Mouse (Mus musculus) midbrain, embryonic 15.5 days (tissue): ENCODE data around the gene Ybx1. TPM values are rescaled to one million over a fixed set of nuclear protein-coding genes. Genes with fewer than 3 reads are reported as not detected.
"Not testable (repeated sequence)": the region's sequence is repeated elsewhere in the genome, so short reads cannot be mapped to it uniquely, and the experiment has no call there.

Source experiments
- ATAC-seq: fragments of 200-750 bp; cut with Nextera tagmentation; replicated peaks from 2 replicates; pipeline ENCODE4 v1.8.0; 2017; ENCODE audit warnings: moderate TSS enrichment
- H3K27ac ChIP-seq: fragments of 300-500 bp; sonication (generic); 2 replicates; pipeline ENCODE4 v1.5.1; 2015; ENCODE audit warnings: mild to moderate bottlenecking, inconsistent platforms
- H3K27me3 ChIP-seq: fragments of 300-500 bp; sonication (generic); replicated peaks from 2 replicates; pipeline ENCODE4 v1.6.1; 2015; ENCODE audit warnings: inconsistent platforms
- H3K36me3 ChIP-seq: fragments of 300-500 bp; sonication (generic); replicated peaks from 2 replicates; pipeline ENCODE4 v1.6.1; 2015; ENCODE audit warnings: inconsistent platforms
- H3K4me1 ChIP-seq: fragments of 300-500 bp; sonication (generic); 2 replicates; pipeline ENCODE4 v1.6.1; 2015; ENCODE audit warnings: inconsistent platforms
- H3K4me2 ChIP-seq: fragments of 300-500 bp; sonication (generic); 2 replicates; pipeline ENCODE4 v1.6.1; 2015; ENCODE audit warnings: inconsistent platforms, mild to moderate bottlenecking, moderate library complexity
- H3K4me3 ChIP-seq: fragments of 300-500 bp; sonication (generic); 2 replicates; pipeline ENCODE4 v1.5.1; 2015; ENCODE audit warnings: mild to moderate bottlenecking, inconsistent platforms
- H3K9ac ChIP-seq: fragments of 300-500 bp; sonication (generic); 2 replicates; pipeline ENCODE4 v1.6.1; 2015; ENCODE audit warnings: mild to moderate bottlenecking, inconsistent platforms
- H3K9me3 ChIP-seq: fragments of 300-500 bp; sonication (generic); 2 replicates; pipeline ENCODE4 v1.6.1; 2016; ENCODE audit warnings: inconsistent platforms
- WGBS: fragments of 180-500 bp; shearing (Covaris S2); methylation state at CpG from one replicate; pipeline ENCODE4 v1.1.7; 2015; ENCODE audit warnings: mixed read lengths; 5-methylcytosine and 5-hydroxymethylcytosine counted together
- polyA plus RNA-seq: library from polyadenylated mRNA; unstranded; fragments of >200 nt; fragmentation: Nextera tagmentation; extraction: Ambion mirVana; gene quantifications from 2 replicates; pipeline ENCODE4 v1.2.1, GENCODE M21; 2015

Ybx1 gene
- polyA plus RNA-seq, 1 experiment from 2014 or later = 822 TPM

DNA sequence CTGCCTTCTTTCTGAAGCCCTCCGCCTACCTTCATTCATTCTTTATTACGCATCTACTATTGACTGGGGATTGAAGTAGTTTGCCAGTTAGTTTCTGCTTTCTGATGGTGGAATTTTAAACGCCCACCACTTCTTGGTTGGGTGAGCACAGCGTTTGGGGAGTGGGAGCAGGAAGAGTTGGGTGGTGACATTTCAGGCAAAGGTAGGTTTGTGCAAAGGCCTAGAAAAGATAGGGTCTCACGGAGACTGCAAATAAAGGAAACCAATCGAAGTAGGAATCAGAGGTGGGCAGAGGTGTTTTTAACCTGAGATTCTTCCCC, 690 bp upstream of the Ybx1 start:
- 4% methylated on average over 6 of the region's 6 CpGs for WGBS
- Histone ChIP-seq H3K4me3 (peak overlapping the region; percentile 89), H3K27me3 (no peaks in the 10 kb centered on the region), H3K9ac (peak overlapping the region; percentile 67), H3K4me1 (peaks cover 31% of the 10 kb centered on the region), H3K4me2 (peak overlapping the region; percentile 48), H3K27ac (peak overlapping the region; percentile 93), H3K36me3 (no peaks in the 10 kb centered on the region), H3K9me3 (no peaks in the 10 kb centered on the region)
- no peak for ATAC-seq

DNA sequence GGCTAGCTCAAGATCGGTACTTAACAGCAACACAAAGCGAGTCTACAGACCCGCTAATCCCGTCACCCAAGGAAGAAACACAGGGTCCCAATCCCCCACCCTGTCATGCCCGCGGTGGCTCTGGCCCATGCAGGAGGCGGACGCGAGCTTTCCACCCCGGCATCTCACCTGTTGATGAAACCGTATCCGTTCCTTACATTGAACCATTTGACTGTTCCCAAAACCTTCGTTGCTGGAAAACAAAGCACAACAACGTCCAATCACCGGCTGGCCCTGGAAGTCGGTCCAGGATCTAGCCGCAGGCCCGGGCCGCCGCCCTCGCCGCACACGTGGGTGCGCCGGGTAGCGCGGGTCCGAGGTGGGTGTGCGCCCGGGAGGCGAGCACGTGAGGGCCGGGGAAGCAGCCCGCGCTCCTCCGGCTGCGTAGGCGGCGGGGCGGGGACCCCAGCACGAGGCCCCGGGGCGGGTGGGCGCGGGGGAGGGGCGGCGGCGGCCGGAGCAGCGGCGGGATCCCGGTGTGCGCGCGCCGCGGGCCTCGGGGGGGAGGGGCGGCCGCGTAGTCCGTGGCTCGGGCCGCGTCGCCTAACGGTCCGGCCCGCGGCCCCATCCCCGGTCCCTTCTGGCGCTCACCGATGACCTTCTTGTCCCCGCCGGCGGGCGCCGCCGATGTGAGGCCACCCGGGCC, 688 bp downstream of the Ybx1 start:
- Histone ChIP-seq H3K4me2 (peak overlapping the region; percentile 65), H3K36me3 (no peaks in the 10 kb centered on the region), H3K27ac (peak overlapping the region; percentile 88), H3K4me1 (peaks cover 34% of the 10 kb centered on the region), H3K9ac (peak overlapping the region; percentile 79), H3K27me3 (no peaks in the 10 kb centered on the region), H3K9me3 (no peaks in the 10 kb centered on the region), H3K4me3 (peak overlapping the region; percentile 89)
- WGBS = under 1% methylated on average over 40 of the region's 80 CpGs
- ATAC-seq = peak; percentile 37

DNA sequence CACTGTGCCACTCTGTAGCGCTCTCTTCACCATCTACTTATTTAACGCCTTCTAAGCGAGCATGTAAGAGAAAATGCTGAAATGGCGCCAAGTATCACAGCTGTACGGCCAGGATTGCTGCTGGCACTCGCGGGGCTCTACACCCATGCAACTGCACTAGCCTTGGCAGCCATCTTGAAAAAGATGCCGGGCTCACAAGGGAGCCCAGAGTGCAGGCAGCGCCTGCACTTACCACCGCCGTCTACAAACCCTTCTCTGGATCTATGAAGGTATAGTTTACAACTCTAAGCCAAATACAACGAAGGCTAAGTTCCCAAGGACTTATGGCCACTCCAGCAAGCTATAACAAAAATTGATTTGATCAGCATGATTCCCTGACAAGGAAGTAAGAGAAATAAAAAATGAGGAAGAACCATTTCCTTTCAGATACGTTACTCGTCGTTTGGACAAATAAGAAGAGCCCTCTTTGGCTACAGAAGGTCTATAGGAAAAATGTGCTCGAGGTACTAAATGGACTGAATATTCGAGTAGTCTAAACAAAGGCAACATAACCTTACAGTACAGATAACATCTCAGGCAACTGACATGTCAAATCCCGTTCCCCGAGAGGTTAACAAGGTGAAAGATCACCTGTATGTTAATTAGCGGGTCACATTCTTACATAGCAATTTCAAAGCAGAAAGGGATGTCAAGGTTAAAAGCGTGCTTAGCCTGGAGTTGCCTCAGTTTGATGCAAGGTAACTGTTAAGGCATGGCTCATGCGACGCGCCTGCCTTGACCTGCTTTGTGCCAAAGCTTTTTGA, 1.4 kb downstream of the Ybx1 start:
- H3K9ac ChIP-seq = peak overlapping the region; percentile 79

DNA sequence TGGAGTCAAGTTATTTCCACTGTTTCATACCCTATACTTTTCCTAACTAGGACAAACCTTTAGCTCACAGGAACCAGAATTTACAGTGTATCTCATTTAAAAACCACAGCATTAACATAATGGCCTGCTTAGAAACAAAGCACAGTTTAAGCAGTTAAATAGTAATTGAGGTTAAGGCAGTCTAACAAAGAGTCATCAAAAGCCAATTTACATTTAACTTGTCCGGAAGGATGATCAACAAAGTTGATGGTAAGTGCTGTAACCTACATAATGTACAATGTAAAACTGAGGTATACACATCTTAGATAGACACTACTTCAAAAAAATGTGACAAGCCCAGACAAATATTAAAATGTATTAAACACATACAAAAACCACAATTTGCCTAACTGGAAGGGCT, 2.5 kb downstream of the Ybx1 start:
- no peaks in the 10 kb centered on the region for H3K27me3 ChIP-seq
- H3K9me3 ChIP-seq = no peaks in the 10 kb centered on the region
- peak overlapping the region; percentile 89 for H3K4me3 ChIP-seq
- peak overlapping the region; percentile 65 for H3K4me2 ChIP-seq
- peak overlapping the region; percentile 79; the same call in 1 of the 2 replicates for H3K9ac ChIP-seq
- WGBS = 67% methylated on average over 1 of the region's 1 CpGs
- H3K27ac ChIP-seq = peak overlapping the region; percentile 88; the same call in 1 of the 2 replicates
- no peaks in the 10 kb centered on the region for H3K36me3 ChIP-seq
- H3K4me1 ChIP-seq = peaks cover 42% of the 10 kb centered on the region
- ATAC-seq = no peak

More for the DNA sequence above, 1.4 kb downstream of the Ybx1 start:
- ATAC-seq = no peak
- Histone ChIP-seq H3K27me3 (no peaks in the 10 kb centered on the region), H3K4me2 (peak overlapping the region; percentile 65), H3K27ac (peak overlapping the region; percentile 88), H3K36me3 (no peaks in the 10 kb centered on the region), H3K4me1 (peaks cover 34% of the 10 kb centered on the region), H3K9me3 (no peaks in the 10 kb centered on the region), H3K4me3 (peak overlapping the region; percentile 89)
- under 1% methylated on average over 24 of the region's 24 CpGs for WGBS

DNA sequence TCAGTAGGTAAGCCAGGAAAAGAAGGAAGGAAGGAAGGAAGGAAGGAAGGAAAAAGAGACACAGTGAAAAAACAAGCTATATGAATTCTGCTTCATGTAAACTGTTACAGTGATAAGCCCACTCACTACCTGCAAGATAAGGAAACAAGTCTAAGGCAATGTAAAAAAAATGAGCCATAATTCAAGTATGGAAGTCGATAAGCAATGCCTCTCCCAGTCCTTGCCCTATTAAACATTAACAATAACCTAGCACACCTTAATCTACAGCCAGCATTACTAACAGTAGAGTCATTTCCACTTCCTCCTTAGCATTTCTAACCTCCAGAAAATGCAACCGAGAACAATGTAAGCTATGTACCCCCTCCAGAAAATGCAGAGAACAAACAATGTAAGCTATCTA, 9.1 kb downstream of the Ybx1 start:
- no peak for ATAC-seq
- H3K27me3 ChIP-seq = no peaks in the 10 kb centered on the region
- peaks cover 18% of the 10 kb centered on the region for H3K4me1 ChIP-seq
- H3K9me3 ChIP-seq = no peaks in the 10 kb centered on the region
- H3K27ac ChIP-seq = no peak overlapping the region
- peaks cover 23% of the 10 kb centered on the region; the same call in 1 of the 2 replicates for H3K36me3 ChIP-seq
- no peak overlapping the region for H3K4me2 ChIP-seq
- H3K4me3 ChIP-seq = no peak overlapping the region
- WGBS = 92% methylated on average over 2 of the region's 2 CpGs
- no peak overlapping the region for H3K9ac ChIP-seq

DNA sequence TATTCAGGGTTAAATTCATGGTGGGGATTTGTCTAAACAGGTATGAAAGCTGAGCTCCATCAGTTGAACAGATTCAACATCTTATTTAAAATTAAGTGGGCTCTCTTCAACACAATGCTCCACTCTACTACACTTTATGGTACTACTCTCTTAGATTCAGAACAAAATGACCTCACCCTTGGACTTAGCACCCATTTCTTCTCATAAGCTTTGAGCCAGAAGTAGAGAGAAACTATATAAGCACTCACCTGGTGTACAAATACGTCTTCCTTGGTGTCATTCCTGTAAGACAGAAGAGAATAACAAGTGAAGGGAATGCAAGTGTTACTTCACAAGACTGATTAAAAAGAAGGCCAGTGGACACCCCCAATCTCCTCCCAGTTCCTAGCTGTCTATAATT, 9.5 kb downstream of the Ybx1 start:
- Histone ChIP-seq H3K36me3 (peaks cover 26% of the 10 kb centered on the region; the same call in 1 of the 2 replicates), H3K9ac (no peak overlapping the region), H3K9me3 (no peaks in the 10 kb centered on the region), H3K4me2 (no peak overlapping the region), H3K27me3 (no peaks in the 10 kb centered on the region), H3K27ac (no peak overlapping the region), H3K4me3 (no peak overlapping the region), H3K4me1 (peaks cover 15% of the 10 kb centered on the region; the same call in 1 of the 2 replicates)
- ATAC-seq = no peak
- WGBS = 92% methylated on average over 1 of the region's 1 CpGs

DNA sequence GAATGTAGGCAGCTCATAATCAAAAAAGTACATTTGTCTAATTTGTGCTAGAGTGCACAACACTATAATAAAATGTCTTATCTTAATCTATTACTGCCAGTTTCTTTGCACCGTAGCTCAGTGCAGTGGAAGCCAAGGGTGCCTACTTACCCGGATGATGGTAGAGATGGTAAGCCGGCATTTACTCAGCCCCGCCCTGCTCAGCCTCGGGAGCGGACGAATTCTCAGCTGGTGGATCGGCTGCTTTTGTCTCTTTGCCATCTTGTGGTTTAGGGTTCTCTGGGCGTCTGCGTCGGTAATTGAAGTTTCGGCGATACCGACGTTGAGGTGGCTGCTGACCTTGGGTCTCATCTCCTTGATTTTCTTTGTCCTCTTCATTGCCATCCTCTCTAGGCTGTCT, 15.6 kb downstream of the Ybx1 start:
- H3K27ac ChIP-seq, H3K27me3 ChIP-seq, H3K9me3 ChIP-seq, H3K9ac ChIP-seq, H3K4me1 ChIP-seq, ATAC-seq, H3K4me2 ChIP-seq, H3K4me3 ChIP-seq: not testable (repeated sequence)
- WGBS = 92% methylated on average over 15 of the region's 15 CpGs
- H3K36me3 ChIP-seq = peaks cover 54% of the 10 kb centered on the region

DNA sequence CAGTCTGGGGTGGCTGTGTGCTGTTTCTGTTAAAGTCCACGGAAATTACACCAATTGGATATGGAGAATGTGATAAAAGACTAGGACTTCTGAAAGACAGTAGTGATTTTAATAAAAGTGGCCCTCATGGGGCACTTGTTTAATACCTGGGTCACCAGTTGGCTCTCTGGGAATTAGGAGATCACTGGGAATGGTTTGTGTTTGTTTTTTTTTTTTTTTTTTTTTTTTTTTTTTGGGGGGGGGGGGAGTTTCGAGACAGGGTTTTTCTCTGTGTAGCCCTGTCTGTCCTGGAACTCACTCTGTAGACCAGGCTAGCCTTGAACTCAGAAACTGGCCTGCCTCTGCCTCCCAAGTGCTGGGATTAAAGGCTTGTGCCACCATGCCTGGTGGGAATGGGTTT, 18.7 kb downstream of the Ybx1 start:
- 86% methylated on average over 2 of the region's 2 CpGs for WGBS
- no peaks in the 10 kb centered on the region for H3K27me3 ChIP-seq
- no peak overlapping the region for H3K4me2 ChIP-seq
- peaks cover 53% of the 10 kb centered on the region for H3K36me3 ChIP-seq
- H3K9me3 ChIP-seq = no peaks in the 10 kb centered on the region
- no peaks in the 10 kb centered on the region for H3K4me1 ChIP-seq
- no peak for ATAC-seq
- H3K9ac ChIP-seq = no peak overlapping the region
- no peak overlapping the region for H3K4me3 ChIP-seq
- no peak overlapping the region for H3K27ac ChIP-seq

DNA sequence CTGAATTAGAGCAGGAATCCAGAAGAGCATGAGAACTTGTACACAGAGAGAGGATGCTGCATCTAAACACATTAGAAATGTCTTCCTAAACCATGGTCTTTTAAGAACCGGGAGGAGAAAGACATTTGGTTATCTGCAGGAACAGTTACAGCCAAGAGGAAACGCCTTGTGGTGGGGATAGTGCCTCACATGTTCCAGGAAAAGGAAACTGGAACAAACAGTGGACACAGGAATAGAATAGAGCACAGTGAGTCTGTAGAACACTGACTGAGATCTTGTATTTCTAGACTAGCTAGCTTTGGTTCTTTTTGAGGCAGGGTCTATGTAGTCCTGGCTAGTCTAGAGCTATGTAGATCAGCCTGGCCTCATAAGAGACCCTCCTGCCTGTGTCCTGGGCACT, 19.2 kb downstream of the Ybx1 start:
- no peak for ATAC-seq
- Histone ChIP-seq H3K27ac (no peak overlapping the region), H3K9me3 (no peaks in the 10 kb centered on the region), H3K36me3 (peaks cover 53% of the 10 kb centered on the region), H3K9ac (no peak overlapping the region), H3K4me1 (no peaks in the 10 kb centered on the region), H3K4me2 (no peak overlapping the region), H3K27me3 (no peaks in the 10 kb centered on the region), H3K4me3 (no peak overlapping the region)
- WGBS = 95% methylated on average over 2 of the region's 2 CpGs

DNA sequence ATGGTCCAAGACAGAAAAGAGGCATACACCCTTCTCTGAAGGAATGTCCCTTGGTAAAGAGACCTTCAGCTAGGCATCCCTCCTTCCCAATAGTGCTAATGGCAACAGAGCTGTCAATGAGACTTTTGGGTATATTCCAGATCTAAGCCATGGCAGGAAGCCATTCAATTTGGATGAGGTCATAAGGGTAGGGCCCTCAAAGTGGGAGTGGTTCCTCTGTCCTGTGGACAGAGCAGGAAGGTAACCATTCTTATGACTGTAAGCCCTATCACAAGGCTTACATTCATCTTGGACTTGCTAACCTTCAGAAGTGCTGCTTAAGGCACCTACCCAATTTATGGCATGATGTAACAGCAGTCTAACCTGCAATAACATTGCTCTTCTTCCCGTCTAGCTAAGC, 19.8 kb downstream of the Ybx1 start:
- peaks cover 50% of the 10 kb centered on the region for H3K36me3 ChIP-seq

DNA sequence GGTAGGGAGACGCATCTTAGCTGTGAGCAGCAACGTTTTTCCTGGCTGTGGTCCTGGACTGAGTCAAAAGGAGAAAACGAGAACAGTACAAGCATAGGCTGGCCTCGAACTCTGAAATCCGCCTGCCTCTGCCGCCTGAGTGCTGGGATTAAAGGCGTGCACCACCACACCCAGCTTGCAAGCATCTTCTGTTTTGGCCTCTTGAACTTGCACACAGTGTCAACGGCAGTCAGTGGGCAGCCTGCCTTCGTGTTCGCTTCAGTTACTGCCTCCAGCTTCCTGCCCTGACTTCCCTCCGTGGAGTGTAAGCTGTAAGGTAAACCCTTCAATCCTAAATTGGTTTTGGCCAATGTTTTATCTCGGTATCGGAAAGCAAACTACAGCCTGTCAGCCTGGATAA, 27.8 kb downstream of the Ybx1 start:
- Histone ChIP-seq H3K4me3 (no peak overlapping the region), H3K4me1 (no peaks in the 10 kb centered on the region), H3K4me2 (no peak overlapping the region), H3K36me3 (peaks cover 10% of the 10 kb centered on the region), H3K9me3 (no peaks in the 10 kb centered on the region), H3K27me3 (no peaks in the 10 kb centered on the region), H3K9ac (no peak overlapping the region), H3K27ac (no peak overlapping the region)
- ATAC-seq = no peak
- WGBS = 78% methylated on average over 13 of the region's 13 CpGs

More for the DNA sequence above, 19.8 kb downstream of the Ybx1 start:
- no peak overlapping the region for H3K9ac ChIP-seq
- no peaks in the 10 kb centered on the region for H3K4me1 ChIP-seq
- 94% methylated on average over 1 of the region's 1 CpGs for WGBS
- H3K9me3 ChIP-seq = no peaks in the 10 kb centered on the region
- no peak overlapping the region for H3K4me2 ChIP-seq
- no peaks in the 10 kb centered on the region for H3K27me3 ChIP-seq
- ATAC-seq = no peak
- H3K27ac ChIP-seq = no peak overlapping the region
- no peak overlapping the region for H3K4me3 ChIP-seq

DNA sequence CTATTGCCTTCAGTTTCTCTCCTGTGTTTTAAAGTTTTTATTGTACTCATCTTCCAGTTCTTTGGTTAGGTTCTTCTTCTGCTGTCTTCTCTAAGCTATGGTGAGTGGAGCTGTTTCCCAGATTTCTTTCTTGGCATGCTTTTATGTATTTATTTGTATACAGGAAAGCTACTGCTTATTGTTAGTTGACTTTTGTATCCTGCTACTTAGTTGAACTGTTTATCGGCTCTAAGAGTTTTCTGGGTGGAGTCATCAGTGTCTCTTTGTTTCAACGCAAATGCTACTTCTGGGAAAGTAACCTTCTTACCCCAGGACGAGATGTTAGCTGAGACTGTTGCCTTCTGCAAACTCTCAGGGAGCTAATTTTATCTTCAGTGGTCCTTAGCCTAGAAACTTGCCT, 30.9 kb downstream of the Ybx1 start:
- 77% methylated on average over 3 of the region's 3 CpGs for WGBS

DNA sequence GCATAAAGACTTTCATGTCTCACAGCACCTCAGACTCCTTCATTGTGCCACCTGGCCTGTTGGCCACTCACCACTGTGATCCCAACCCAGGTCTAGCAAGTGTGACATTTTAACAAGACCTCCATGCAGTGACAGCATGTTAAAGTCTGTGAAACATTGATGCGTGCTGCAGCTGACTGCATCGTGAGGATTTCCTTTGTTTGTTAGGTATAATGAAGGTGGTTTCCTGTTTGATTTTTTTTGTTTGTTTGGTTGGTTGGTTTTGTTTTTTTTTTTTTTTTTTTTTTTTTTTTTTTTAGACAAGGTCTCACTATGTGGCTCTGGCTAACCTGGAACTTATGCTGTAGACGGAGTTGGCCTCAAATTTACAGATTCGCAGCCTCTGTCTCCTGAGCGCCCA, 31.9 kb downstream of the Ybx1 start:
- WGBS = 94% methylated on average over 5 of the region's 5 CpGs
- ATAC-seq = no peak
- no peak overlapping the region for H3K27ac ChIP-seq

More for the DNA sequence above, 30.9 kb downstream of the Ybx1 start:
- H3K4me2 ChIP-seq = no peak overlapping the region
- H3K9me3 ChIP-seq = no peaks in the 10 kb centered on the region
- no peaks in the 10 kb centered on the region for H3K27me3 ChIP-seq
- no peak overlapping the region for H3K4me3 ChIP-seq
- no peaks in the 10 kb centered on the region for H3K36me3 ChIP-seq
- H3K9ac ChIP-seq = no peak overlapping the region
- H3K27ac ChIP-seq = no peak overlapping the region
- H3K4me1 ChIP-seq = no peaks in the 10 kb centered on the region
- no peak for ATAC-seq

More for the DNA sequence above, 31.9 kb downstream of the Ybx1 start:
- Histone ChIP-seq H3K9ac (no peak overlapping the region), H3K36me3 (no peaks in the 10 kb centered on the region), H3K9me3 (no peaks in the 10 kb centered on the region), H3K4me1 (no peaks in the 10 kb centered on the region), H3K4me3 (no peak overlapping the region), H3K27me3 (no peaks in the 10 kb centered on the region), H3K4me2 (no peak overlapping the region)
